Mouse (Mus musculus): Measurements from ENCODE around the gene Slc35b4. TPM values are rescaled to one million over a fixed set of nuclear protein-coding genes. Genes with fewer than 3 reads are reported as not detected.

Gene Slc35b4
- polyA plus RNA-seq, 1 experiment from 2014 or later: 60.1 TPM

DNA sequence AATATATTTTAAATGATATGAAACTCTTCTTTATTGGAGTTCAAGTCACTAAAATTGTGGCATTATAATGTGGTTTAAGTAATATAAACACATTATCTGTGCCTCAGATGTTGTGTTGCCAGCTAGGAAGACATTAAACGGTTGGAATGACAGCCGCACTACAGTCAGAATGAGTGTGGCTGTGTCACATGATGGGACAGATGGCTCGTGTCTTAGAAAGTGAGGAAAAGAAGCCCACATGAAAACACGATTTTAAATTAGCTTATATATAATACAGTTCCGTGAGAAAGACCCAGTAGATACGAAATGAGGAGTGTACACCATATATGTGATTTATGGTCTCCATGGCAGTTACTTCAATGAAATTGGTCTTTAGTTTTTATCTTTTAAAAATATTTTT, 65.5 kb downstream of the Slc35b4 start:
- H3K4me2 ChIP-seq (ENCODE audit: low read depth, low read length): no peak overlapping the region
- H3K4me3 ChIP-seq (ENCODE audit: low read length): no peak overlapping the region
- H3K9ac ChIP-seq (ENCODE audit: low read length): no peak overlapping the region
- no peaks in the 10 kb centered on the region for H3K27me3 ChIP-seq (ENCODE audit: control insufficient read depth, insufficient read depth, low read depth, low read length)
- 55% methylated on average over 6 of the region's 6 CpGs for WGBS
- no peaks in the 10 kb centered on the region for H3K4me1 ChIP-seq (replicated peaks; ENCODE audit: control insufficient read depth, insufficient read depth, low read length)
- no peak overlapping the region for H3K27ac ChIP-seq (ENCODE audit: low read length)
- ATAC-seq (ENCODE audit: low read depth): no peak
- no peaks in the 10 kb centered on the region for H3K9me3 ChIP-seq (ENCODE audit: control insufficient read depth, low read length)
- no peaks in the 10 kb centered on the region for H3K36me3 ChIP-seq (ENCODE audit: control insufficient read depth, insufficient read depth, low read length)

- Histone ChIP-seq H3K9ac (ENCODE audit: low read length) (no peak overlapping the region), H3K4me3 (ENCODE audit: low read length) (no peak overlapping the region), H3K27me3 (ENCODE audit: control insufficient read depth, insufficient read depth, low read depth, low read length) (no peaks in the 10 kb centered on the region), H3K27ac (ENCODE audit: low read length) (no peak overlapping the region), H3K9me3 (ENCODE audit: control insufficient read depth, low read length) (no peaks in the 10 kb centered on the region), H3K4me1 (replicated peaks; ENCODE audit: control insufficient read depth, insufficient read depth, low read length) (no peaks in the 10 kb centered on the region), H3K36me3 (ENCODE audit: control insufficient read depth, insufficient read depth, low read length) (no peaks in the 10 kb centered on the region), H3K4me2 (ENCODE audit: low read depth, low read length) (no peak overlapping the region)
- no peak for ATAC-seq (ENCODE audit: low read depth)
- 76% methylated on average over 10 of the region's 10 CpGs for WGBS
Measured at GRCm38 (mm10) chr6:34110571-34110970, 66.3 kb downstream of the Slc35b4 start.

Other genes starting within 250 kb of the Slc35b4 start
- gene Lrguk, start 147.7 kb downstream of the Slc35b4 start, polyA plus RNA-seq (2015; fragmentation: Nextera tagmentation; extraction: Ambion mirVana): 2.8 and 3.3 TPM in 2 replicates
- 120 and 122 TPM in 2 replicates for gene Akr1b3, start 140.4 kb upstream of the Slc35b4 start, polyA plus RNA-seq (2015; fragmentation: Nextera tagmentation; extraction: Ambion mirVana)
- 7.5 and 8.2 TPM in 2 replicates for gene Akr1b8, start 177.0 kb upstream of the Slc35b4 start, polyA plus RNA-seq (2015; fragmentation: Nextera tagmentation; extraction: Ambion mirVana)
- gene Akr1b10, start 207.1 kb upstream of the Slc35b4 start, polyA plus RNA-seq (2015; fragmentation: Nextera tagmentation; extraction: Ambion mirVana): 25.3 and 28.2 TPM in 2 replicates
- 0.38 TPM in 1 of 2 replicates, not detected in the other for gene Akr1b7, start 235.2 kb upstream of the Slc35b4 start, polyA plus RNA-seq (2015; fragmentation: Nextera tagmentation; extraction: Ambion mirVana)

Measured in lung, embryonic 16.5 days (tissue).